8 mouse cellular contexts compared by ENCODE assay signal in the genomic region with DNA sequence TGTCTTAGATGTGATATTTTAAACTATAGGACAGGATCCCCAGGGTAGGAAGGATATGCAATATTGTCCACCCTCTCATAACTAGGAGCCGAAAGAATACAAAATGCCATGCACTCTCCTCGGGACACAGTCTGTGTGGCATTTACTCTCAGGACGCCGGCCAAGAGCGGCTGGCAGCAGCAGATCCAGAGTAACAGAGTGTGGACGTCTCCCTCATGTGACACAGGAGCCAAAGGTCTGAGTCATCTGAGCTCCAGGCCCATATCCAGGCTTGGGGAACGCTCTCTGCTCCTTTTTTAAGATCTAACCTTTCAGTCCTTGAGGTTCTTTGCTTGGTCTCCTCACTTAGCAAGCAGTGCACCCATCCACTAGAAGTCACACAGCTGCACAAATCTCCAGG.
A peak's percentile ranks its signal among the peaks of the same experiment; 100 is the strongest.
DNase-seq lines count a peak whose midpoint lies in the region.

No protein-coding gene starts in this region.

- intact Hi-C loops in heart, postnatal 10 days (cut with DNase I) = loop anchor here (5.0 kb wide), 2 partner anchors 289 to 344 kb away; no protein-coding TSS in a partner anchor

- DNase-seq in 3T3-L1 (ENCODE audit: low read depth, low spot score) = peak; percentile 82
- DNase-seq in adrenal gland, adult 2 months = peak; percentile 88
- DNase-seq in gastrocnemius, adult 18-20 months (ENCODE audit: low spot score) = peak; percentile 91
- peak; percentile 83 to 87 for DNase-seq in heart, postnatal 10 days
- no peak for DNase-seq in T-cell, adult 2 months (ENCODE audit: low spot score)
- DNase-seq in layer of hippocampus, adult 8-10 months (ENCODE audit: low spot score in 2 of 2) = no peak
- no peak for DNase-seq in testis, postnatal 10 days (ENCODE audit: low spot score)
- no peak for DNase-seq in layer of hippocampus, postnatal 10 days (ENCODE audit: low spot score in 2 of 2)

Comparison
In these comparisons a context has a peak if more than half of its experiments do, and no peak if none do; other contexts are left out.
1. DNase-seq: peak in 3T3-L1 (single experiment), adrenal gland, adult 2 months (single experiment), gastrocnemius, adult 18-20 months (single experiment) and heart, postnatal 10 days (2 of 2); none in T-cell, adult 2 months (single experiment), layer of hippocampus, adult 8-10 months (0 of 2), testis, postnatal 10 days (single experiment) and layer of hippocampus, postnatal 10 days (0 of 2).